Mouse (Mus musculus): Measurements from ENCODE around the gene Zc3hav1l. TPM values are rescaled to one million over a fixed set of nuclear protein-coding genes. Genes with fewer than 3 reads are reported as not detected.

The Zc3hav1l gene
- polyA plus RNA-seq, 2 experiments = 14.6 to 44.3 TPM

GRCm38 (mm10) chr6:38264466-38264865 is 34.6 kb downstream of the Zc3hav1l start:
- H3K36me3 ChIP-seq (ENCODE audit: control insufficient read depth, insufficient read depth, low read length) = no peaks in the 10 kb centered on the region
- no peak for DNase-seq (ENCODE audit: low spot score)
- no peaks in the 10 kb centered on the region for H3K4me1 ChIP-seq (ENCODE audit: control insufficient read depth, insufficient read depth, low read length)
- no peak for TF ChIP-seq POLR2A (IDR thresholded peaks at IDR 0.05; ENCODE audit: borderline replicate concordance, extremely low read depth, insufficient read depth, insufficient read length)
- H3K27me3 ChIP-seq (ENCODE audit: control insufficient read depth, insufficient read depth, low read length) = no peaks in the 10 kb centered on the region
- no peak overlapping the region for H3K4me2 ChIP-seq (replicated peaks; ENCODE audit: low read depth, low read length, severe bottlenecking)
- WGBS = 74% methylated on average over 7 of the region's 7 CpGs
- H3K27ac ChIP-seq (replicated peaks; ENCODE audit: low read depth, low read length) = no peak overlapping the region
- no peak overlapping the region for H3K9ac ChIP-seq (ENCODE audit: low read depth, low read length, severe bottlenecking)
- H3K4me3 ChIP-seq (replicated peaks; ENCODE audit: low read length) = no peak overlapping the region
- no peaks in the 10 kb centered on the region for H3K9me3 ChIP-seq (ENCODE audit: control insufficient read depth, low read length)
- no peak for ATAC-seq (ENCODE audit: low FRiP score, low read depth)

- Histone ChIP-seq H3K4me3 (replicated peaks; ENCODE audit: low read length) (no peak overlapping the region), H3K27ac (replicated peaks; ENCODE audit: low read depth, low read length) (no peak overlapping the region), H3K4me1 (ENCODE audit: control insufficient read depth, insufficient read depth, low read length) (no peaks in the 10 kb centered on the region), H3K27me3 (ENCODE audit: control insufficient read depth, insufficient read depth, low read length) (no peaks in the 10 kb centered on the region), H3K9ac (ENCODE audit: low read depth, low read length, severe bottlenecking) (no peak overlapping the region), H3K9me3 (ENCODE audit: control insufficient read depth, low read length) (no peaks in the 10 kb centered on the region), H3K36me3 (ENCODE audit: control insufficient read depth, insufficient read depth, low read length) (no peaks in the 10 kb centered on the region), H3K4me2 (replicated peaks; ENCODE audit: low read depth, low read length, severe bottlenecking) (no peak overlapping the region)
- ATAC-seq (ENCODE audit: low FRiP score, low read depth) (no peak), DNase-seq (ENCODE audit: low spot score) (no peak)
- 70% methylated on average over 5 of the region's 5 CpGs for WGBS
- TF ChIP-seq POLR2A (IDR thresholded peaks at IDR 0.05; ENCODE audit: borderline replicate concordance, extremely low read depth, insufficient read depth, insufficient read length) = no peak
Measured at GRCm38 (mm10) chr6:38263393-38264159, 35.5 kb downstream of the Zc3hav1l start.

GRCm38 (mm10) chr6:38261877-38262276 is 37.2 kb downstream of the Zc3hav1l start:
- no peaks in the 10 kb centered on the region for H3K36me3 ChIP-seq (ENCODE audit: control insufficient read depth, insufficient read depth, low read length)
- WGBS = 66% methylated on average over 4 of the region's 4 CpGs
- DNase-seq (ENCODE audit: low spot score) (no peak), ATAC-seq (ENCODE audit: low FRiP score, low read depth) (no peak)
- H3K4me3 ChIP-seq (replicated peaks; ENCODE audit: low read length) = no peak overlapping the region
- no peak overlapping the region for H3K4me2 ChIP-seq (replicated peaks; ENCODE audit: low read depth, low read length, severe bottlenecking)
- no peaks in the 10 kb centered on the region for H3K4me1 ChIP-seq (ENCODE audit: control insufficient read depth, insufficient read depth, low read length)
- H3K9me3 ChIP-seq (ENCODE audit: control insufficient read depth, low read length) = no peaks in the 10 kb centered on the region
- no peak overlapping the region for H3K9ac ChIP-seq (ENCODE audit: low read depth, low read length, severe bottlenecking)
- no peak for TF ChIP-seq POLR2A (IDR thresholded peaks at IDR 0.05; ENCODE audit: borderline replicate concordance, extremely low read depth, insufficient read depth, insufficient read length)
- H3K27ac ChIP-seq (replicated peaks; ENCODE audit: low read depth, low read length) = no peak overlapping the region
- no peaks in the 10 kb centered on the region for H3K27me3 ChIP-seq (ENCODE audit: control insufficient read depth, insufficient read depth, low read length)

- Histone ChIP-seq H3K27ac (replicated peaks; ENCODE audit: low read depth, low read length) (no peak overlapping the region), H3K4me1 (ENCODE audit: control insufficient read depth, insufficient read depth, low read length) (peaks cover 10% of the 10 kb centered on the region), H3K27me3 (ENCODE audit: control insufficient read depth, insufficient read depth, low read length) (no peaks in the 10 kb centered on the region), H3K36me3 (ENCODE audit: control insufficient read depth, insufficient read depth, low read length) (no peaks in the 10 kb centered on the region), H3K4me3 (replicated peaks; ENCODE audit: low read length) (no peak overlapping the region), H3K9me3 (ENCODE audit: control insufficient read depth, low read length) (no peaks in the 10 kb centered on the region), H3K4me2 (replicated peaks; ENCODE audit: low read depth, low read length, severe bottlenecking) (no peak overlapping the region), H3K9ac (ENCODE audit: low read depth, low read length, severe bottlenecking) (no peak overlapping the region)
- no peak for TF ChIP-seq POLR2A (IDR thresholded peaks at IDR 0.05; ENCODE audit: borderline replicate concordance, extremely low read depth, insufficient read depth, insufficient read length)
- ATAC-seq (ENCODE audit: low FRiP score, low read depth) (no peak), DNase-seq (ENCODE audit: low spot score) (no peak)
- 93% methylated on average over 8 of the region's 8 CpGs for WGBS
Measured at GRCm38 (mm10) chr6:38257506-38257905, 41.6 kb downstream of the Zc3hav1l start.

GRCm38 (mm10) chr6:38256793-38257192 is 42.3 kb downstream of the Zc3hav1l start:
- Histone ChIP-seq H3K36me3 (ENCODE audit: control insufficient read depth, insufficient read depth, low read length) (no peaks in the 10 kb centered on the region), H3K9me3 (ENCODE audit: control insufficient read depth, low read length) (no peaks in the 10 kb centered on the region), H3K27me3 (ENCODE audit: control insufficient read depth, insufficient read depth, low read length) (no peaks in the 10 kb centered on the region), H3K4me3 (replicated peaks; ENCODE audit: low read length) (no peak overlapping the region), H3K4me2 (replicated peaks; ENCODE audit: low read depth, low read length, severe bottlenecking) (no peak overlapping the region), H3K9ac (ENCODE audit: low read depth, low read length, severe bottlenecking) (no peak overlapping the region), H3K4me1 (ENCODE audit: control insufficient read depth, insufficient read depth, low read length) (peaks cover 17% of the 10 kb centered on the region), H3K27ac (replicated peaks; ENCODE audit: low read depth, low read length) (no peak overlapping the region)
- ATAC-seq (ENCODE audit: low FRiP score, low read depth) (no peak), DNase-seq (ENCODE audit: low spot score) (no peak)
- no peak for TF ChIP-seq POLR2A (IDR thresholded peaks at IDR 0.05; ENCODE audit: borderline replicate concordance, extremely low read depth, insufficient read depth, insufficient read length)
- 91% methylated on average over 4 of the region's 4 CpGs for WGBS

Data from limb, embryonic 14.5 days (tissue).